Mouse (Mus musculus) intestine, embryonic 14.5 days (tissue): ENCODE measurements around the gene Ccdc151. TPM values are rescaled to one million over a fixed set of nuclear protein-coding genes. Genes with fewer than 3 reads are reported as not detected.
A peak's percentile ranks its signal among the peaks of the same experiment; 100 is the strongest.

ENCODE experiments used
- ATAC-seq: fragments of 200-750 bp; cut with Nextera tagmentation; replicated peaks from 2 replicates; pipeline ENCODE4 v1.8.0; 2017; ENCODE audit warnings: low read depth, moderate number of reproducible peaks, moderate TSS enrichment, moderate library complexity; ENCODE audit not compliant: low FRiP score, low TSS enrichment
- DNase-seq: peaks from one replicate; pipeline ENCODE4 v3.0.0-alpha.2; 2018; ENCODE audit warnings: low spot score
- H3K27ac ChIP-seq: fragments of 300-500 bp; sonication (generic); 2 replicates; pipeline ENCODE4 v1.5.1; 2014; ENCODE audit warnings: low read depth, mild to moderate bottlenecking, control low read depth
- H3K27me3 ChIP-seq: fragments of 300-500 bp; sonication (generic); replicated peaks from 2 replicates; pipeline ENCODE4 v1.6.1; 2014; ENCODE audit warnings: low read length, control low read depth; ENCODE audit not compliant: control insufficient read depth, insufficient read depth
- H3K36me3 ChIP-seq: fragments of 300-500 bp; sonication (generic); 2 replicates; pipeline ENCODE4 v1.6.1; 2014; ENCODE audit warnings: low read length, control low read depth; ENCODE audit not compliant: control insufficient read depth, insufficient read depth
- H3K4me1 ChIP-seq: fragments of 300-500 bp; sonication (generic); replicated peaks from 2 replicates; pipeline ENCODE4 v1.6.1; 2014; ENCODE audit warnings: low read length, control low read depth, mixed read lengths; ENCODE audit not compliant: control insufficient read depth, insufficient read depth
- H3K4me2 ChIP-seq: fragments of 300-500 bp; sonication (generic); 2 replicates; pipeline ENCODE4 v1.6.1; 2014; ENCODE audit warnings: low read length
- H3K4me3 ChIP-seq: fragments of 300-500 bp; sonication (generic); 2 replicates; pipeline ENCODE4 v1.5.1; 2014; ENCODE audit warnings: low read depth, low read length, control low read depth, mixed read lengths
- H3K9ac ChIP-seq: fragments of 300-500 bp; sonication (generic); 2 replicates; pipeline ENCODE4 v1.6.1; 2014; ENCODE audit warnings: mild to moderate bottlenecking, low read length
- H3K9me3 ChIP-seq: fragments of 300-500 bp; sonication (generic); 2 replicates; pipeline ENCODE4 v1.6.1; 2016; ENCODE audit warnings: low read length, control low read depth; ENCODE audit not compliant: control insufficient read depth
- WGBS: fragments of 180-500 bp; shearing (Covaris S2); extraction: QIAGEN DNeasy Blood & Tissue Kit; methylation state at CpG from one replicate; pipeline ENCODE4 v1.1.7; 2014; 5-methylcytosine and 5-hydroxymethylcytosine counted together
- polyA plus RNA-seq: library from polyadenylated mRNA; unstranded; fragments of >200 nt; fragmentation: Nextera tagmentation; extraction: Ambion mirVana; gene quantifications from 2 replicates; pipeline ENCODE4 v1.2.1, GENCODE M21; 2014

Ccdc151 gene
- polyA plus RNA-seq, result 0.42 and 0.95 TPM in 2 replicates

- peak within 1 kb of the TSS; percentile 63 for H3K9ac ChIP-seq
- ATAC-seq (peak; percentile 100), DNase-seq (peak; percentile 97)
- 6% methylated on average over 57 of the region's 57 CpGs for WGBS
- H3K27ac ChIP-seq, result peak within 1 kb of the TSS; percentile 76
- peaks cover 10% of the 10 kb centered on the region for H3K4me1 ChIP-seq
- H3K4me3 ChIP-seq, result peak within 1 kb of the TSS; percentile 85
- H3K36me3 ChIP-seq, result peaks cover 33% of the 10 kb centered on the region
- H3K9me3 ChIP-seq, result no peaks in the 10 kb centered on the region
- H3K27me3 ChIP-seq, result no peaks in the 10 kb centered on the region
- H3K4me2 ChIP-seq, result peak within 1 kb of the TSS; percentile 85
These were observed at the start of gene Ccdc151, which contains the start of gene Prkcsh for GRCm38 (mm10) chr9:22002194-22003162. Gene Ccdc151, minus strand, starts transcription at chr9:22002634. Gene Prkcsh, plus strand, starts transcription at chr9:22002806.

GRCm38 (mm10) chr9:22051958-22052254, 49.5 kb upstream of the Ccdc151 start, which contains the start of gene Elavl3:
Gene Elavl3, minus strand, starts transcription at chr9:22052023.
- Histone ChIP-seq H3K9ac (no peak within 1 kb of the TSS), H3K27ac (no peak within 1 kb of the TSS), H3K36me3 (peaks cover 2% of the 10 kb centered on the region; the same call in 1 of the 2 replicates), H3K27me3 (peaks cover 77% of the 10 kb centered on the region), H3K9me3 (no peaks in the 10 kb centered on the region), H3K4me3 (peak within 1 kb of the TSS; percentile 28), H3K4me2 (peak within 1 kb of the TSS; percentile 56), H3K4me1 (peaks cover 18% of the 10 kb centered on the region)
- 1% methylated on average over 26 of the region's 28 CpGs for WGBS
- DNase-seq (peak; percentile 59), ATAC-seq (0 out of 2 replicates have a peak, but pooled peaks have one; percentile 17)

DNA sequence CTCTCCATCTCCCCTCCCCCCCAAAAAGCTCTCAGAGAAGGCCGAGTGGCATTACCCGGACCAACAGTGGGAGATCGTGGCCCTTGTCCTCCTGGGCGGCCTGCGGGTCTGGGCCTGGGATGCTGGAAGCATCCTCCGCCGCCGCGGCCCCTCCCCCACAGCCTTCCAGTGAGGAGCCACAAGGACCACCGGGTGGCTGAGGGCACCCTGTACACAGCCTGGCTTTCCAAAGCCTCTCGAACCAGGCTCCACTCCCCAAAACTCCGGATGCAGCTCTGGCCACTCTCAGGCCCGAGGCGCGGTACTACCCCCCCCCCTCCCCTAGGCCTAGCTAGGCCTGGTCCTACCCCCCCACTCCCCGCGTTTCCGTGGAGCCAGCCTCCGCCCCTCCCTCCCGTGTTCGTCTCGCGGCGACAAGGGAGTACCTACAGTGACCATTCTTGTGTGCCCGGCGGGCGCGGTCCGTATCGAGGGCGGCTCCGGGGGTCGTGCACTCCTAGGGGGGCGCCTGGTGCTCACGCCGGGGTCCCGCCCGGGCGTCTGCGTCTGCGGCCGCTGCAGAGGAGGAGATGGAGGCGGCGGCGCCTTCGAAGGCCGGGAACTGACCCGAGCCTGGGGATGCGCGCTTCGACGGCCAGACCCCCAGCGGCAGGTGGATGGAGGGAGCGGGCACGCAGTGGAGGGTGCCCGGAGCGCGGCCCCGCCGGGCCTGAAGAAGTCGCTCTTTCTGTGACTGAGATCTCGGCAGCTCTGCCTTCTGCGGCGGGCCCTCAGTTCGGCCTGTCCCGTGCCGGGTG, 48.9 kb upstream of the Ccdc151 start:
- Histone ChIP-seq H3K9me3 (no peaks in the 10 kb centered on the region), H3K4me3 (peak overlapping the region; percentile 28), H3K27ac (no peak overlapping the region), H3K9ac (no peak overlapping the region), H3K4me2 (peak overlapping the region; percentile 56), H3K4me1 (peaks cover 18% of the 10 kb centered on the region), H3K27me3 (peaks cover 77% of the 10 kb centered on the region), H3K36me3 (no peaks in the 10 kb centered on the region)
- WGBS, result 2% methylated on average over 57 of the region's 67 CpGs
- ATAC-seq, result 0 out of 2 replicates have a peak, but pooled peaks have one; percentile 1
- DNase-seq, result peak; percentile 59

DNA sequence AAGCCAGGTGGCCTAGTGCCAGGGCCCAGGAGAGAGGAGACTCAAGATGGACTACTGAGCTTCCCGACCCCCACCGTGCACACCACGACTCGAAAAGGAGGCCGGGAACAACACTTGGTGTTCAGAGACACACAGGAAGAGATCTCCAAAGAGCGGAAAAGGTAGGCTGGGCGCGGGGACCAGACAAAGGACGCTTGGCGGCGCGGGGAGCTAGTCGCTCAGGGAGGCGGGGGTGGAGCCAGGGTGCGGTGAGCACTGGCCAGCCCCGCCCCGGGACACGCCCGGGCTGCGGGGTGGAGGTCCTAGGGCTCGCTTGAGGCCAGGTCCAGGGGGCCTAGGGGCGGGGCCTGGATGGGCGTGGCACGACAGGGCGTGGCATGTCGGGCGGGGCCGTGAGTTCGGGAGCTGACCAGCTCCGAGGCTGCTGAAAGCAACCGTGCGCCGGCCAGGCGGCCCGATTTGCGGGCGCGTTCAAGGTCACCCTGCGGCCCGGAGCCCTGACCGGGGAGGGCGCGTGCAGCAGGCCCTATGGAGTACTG, 48.0 kb upstream of the Ccdc151 start:
- no peak overlapping the region for H3K9ac ChIP-seq
- ATAC-seq, result peak; percentile 45; the same call in 1 of the 2 replicates
- peaks cover 70% of the 10 kb centered on the region for H3K27me3 ChIP-seq
- H3K4me3 ChIP-seq, result peak overlapping the region; percentile 28
- H3K27ac ChIP-seq, result no peak overlapping the region
- 2% methylated on average over 43 of the region's 43 CpGs for WGBS
- peak overlapping the region; percentile 56 for H3K4me2 ChIP-seq
- peak; percentile 82 for DNase-seq
- no peaks in the 10 kb centered on the region for H3K9me3 ChIP-seq
- H3K36me3 ChIP-seq, result no peaks in the 10 kb centered on the region
- H3K4me1 ChIP-seq, result peaks cover 18% of the 10 kb centered on the region

GRCm38 (mm10) chr9:22049721-22050270, 47.4 kb upstream of the Ccdc151 start:
- no peaks in the 10 kb centered on the region for H3K9me3 ChIP-seq
- H3K27ac ChIP-seq, result no peak overlapping the region
- no peak for DNase-seq
- H3K4me1 ChIP-seq, result peaks cover 17% of the 10 kb centered on the region
- 52% methylated on average over 4 of the region's 4 CpGs for WGBS
- H3K27me3 ChIP-seq, result peaks cover 64% of the 10 kb centered on the region
- peak overlapping the region; percentile 28 for H3K4me3 ChIP-seq
- peak overlapping the region; percentile 13; the same call in 1 of the 2 replicates for H3K4me2 ChIP-seq
- no peaks in the 10 kb centered on the region for H3K36me3 ChIP-seq
- ATAC-seq, result no peak
- no peak overlapping the region for H3K9ac ChIP-seq

GRCm38 (mm10) chr9:22049315-22049714, 46.9 kb upstream of the Ccdc151 start:
- no peaks in the 10 kb centered on the region for H3K9me3 ChIP-seq
- H3K27ac ChIP-seq, result no peak overlapping the region
- 0 out of 2 replicates have a peak overlapping the region, but pooled peaks have one; percentile 13 for H3K4me2 ChIP-seq
- 72% methylated on average over 11 of the region's 11 CpGs for WGBS
- peaks cover 15% of the 10 kb centered on the region for H3K4me1 ChIP-seq
- peaks cover 59% of the 10 kb centered on the region for H3K27me3 ChIP-seq
- DNase-seq, result no peak
- no peak for ATAC-seq
- no peak overlapping the region for H3K9ac ChIP-seq
- no peaks in the 10 kb centered on the region for H3K36me3 ChIP-seq
- no peak overlapping the region for H3K4me3 ChIP-seq

GRCm38 (mm10) chr9:22047329-22047728, 44.9 kb upstream of the Ccdc151 start:
- no peak overlapping the region for H3K4me2 ChIP-seq
- no peaks in the 10 kb centered on the region for H3K9me3 ChIP-seq
- H3K27me3 ChIP-seq, result peaks cover 42% of the 10 kb centered on the region
- DNase-seq, result no peak
- 49% methylated on average over 9 of the region's 9 CpGs for WGBS
- no peak overlapping the region for H3K9ac ChIP-seq
- H3K4me1 ChIP-seq, result peaks cover 15% of the 10 kb centered on the region
- ATAC-seq, result no peak
- H3K36me3 ChIP-seq, result no peaks in the 10 kb centered on the region
- H3K27ac ChIP-seq, result no peak overlapping the region
- H3K4me3 ChIP-seq, result no peak overlapping the region

DNA sequence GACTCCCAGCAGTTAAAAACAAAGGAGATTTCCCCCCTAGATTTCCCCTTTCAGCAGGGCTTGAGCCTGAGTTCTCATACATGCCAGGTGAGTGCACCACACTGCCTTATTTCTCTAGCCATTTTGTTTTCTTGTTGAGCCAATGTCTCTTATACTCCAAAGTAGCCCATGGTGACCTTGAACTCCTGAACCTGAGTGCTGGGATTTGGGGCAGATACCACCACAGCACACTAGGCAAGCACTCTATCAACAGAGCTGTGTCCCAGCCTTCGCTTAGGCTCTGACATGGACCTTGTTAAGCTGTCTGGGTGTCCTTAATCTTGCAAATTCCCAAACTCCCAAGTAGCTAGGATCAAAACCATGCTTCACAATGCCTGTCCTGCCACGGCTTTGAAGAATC, 39.4 kb upstream of the Ccdc151 start:
- no peak overlapping the region for H3K4me3 ChIP-seq
- WGBS, result 61% methylated on average over 2 of the region's 2 CpGs
- no peak for DNase-seq
- no peaks in the 10 kb centered on the region for H3K27me3 ChIP-seq
- no peak for ATAC-seq
- no peak overlapping the region for H3K27ac ChIP-seq
- no peaks in the 10 kb centered on the region for H3K9me3 ChIP-seq
- H3K4me1 ChIP-seq, result no peaks in the 10 kb centered on the region
- no peak overlapping the region for H3K4me2 ChIP-seq
- no peaks in the 10 kb centered on the region for H3K36me3 ChIP-seq
- H3K9ac ChIP-seq, result no peak overlapping the region
